Mouse (Mus musculus) CH12.LX (cell line): ENCODE data around the gene Pex16.

Experiments used
- CTCF ChIP-seq, 2 experiments: IDR thresholded peaks in 1 of 2; conservative IDR thresholded peaks in 1 of 2; 2 replicates each; pipeline ENCODE4 v1.5.1; 2011 to 2012; ENCODE audit warnings: low read depth in 2 of 2, low read length in 2 of 2, improper control_type of control experiment in 1 of 2, inconsistent platforms in 1 of 2, mild to moderate bottlenecking in 1 of 2, moderate library complexity in 1 of 2
- POLR2A ChIP-seq: IDR thresholded peaks from 2 replicates; pipeline ENCODE4 v1.6.1; 2011; ENCODE audit warnings: low read depth, mild to moderate bottlenecking, improper control_type of control experiment, low read length

DNA sequence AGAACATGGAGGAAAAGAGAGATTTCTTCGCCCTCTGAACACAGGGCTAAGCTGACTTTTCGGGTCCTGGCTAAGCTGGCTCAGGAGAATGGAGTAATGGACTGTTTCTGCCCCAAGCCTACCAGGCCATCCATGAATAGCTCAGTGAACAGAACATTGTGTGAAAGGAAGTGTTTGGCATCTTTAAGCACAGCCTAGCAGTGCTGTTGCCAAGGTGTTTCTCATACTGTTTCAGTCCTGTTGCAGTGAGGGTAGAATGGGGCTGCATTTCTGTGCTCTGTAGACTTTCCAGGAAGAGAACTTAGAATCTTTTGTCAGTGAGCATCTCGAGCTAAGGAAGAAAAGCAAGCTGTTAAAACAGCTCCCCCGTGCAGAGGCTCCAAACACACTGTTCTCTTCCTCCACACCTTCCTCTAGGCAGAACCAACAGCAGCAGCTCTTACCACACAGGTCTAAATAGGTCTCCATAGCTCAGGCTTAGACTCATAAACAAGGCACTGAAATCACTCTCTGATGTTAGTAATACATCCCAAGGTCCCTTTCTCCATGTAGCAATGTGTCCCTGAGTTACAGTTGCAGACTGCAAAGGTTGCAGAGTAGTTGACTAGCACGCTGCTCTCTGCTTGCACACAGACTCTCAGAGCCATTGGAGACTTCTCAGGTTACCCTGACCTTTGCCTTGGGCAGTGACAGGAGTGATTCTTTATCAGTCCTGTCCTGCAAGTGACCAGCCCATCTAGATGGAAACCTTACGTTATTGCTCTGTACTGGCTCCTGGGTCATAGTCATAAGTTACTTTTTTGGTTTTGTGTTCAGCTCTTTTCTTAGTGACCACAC is 24.7 kb upstream of the Pex16 start:
- TF ChIP-seq CTCF (conservative IDR thresholded peaks at IDR 0.05 in 1 of 2, IDR thresholded peaks at IDR 0.05 in 1 of 2; ENCODE audit: low read depth in 2 of 2, low read length in 2 of 2) (no peak), POLR2A (no peak)
